In genomic region chr9:62877825-62878224, GRCm38 (mm10) we compare ENCODE assay signal across 17 mouse cellular contexts.
"Had no signal": no experiment of that assay in that cellular context is flagged by ENCODE, and none has a peak within 500 bp of the region (broad histone marks: within the 10 kb centered on the region; RNA-seq: fewer than 3 reads in every experiment).

No protein-coding gene starts in this region.

- H3K9me3 ChIP-seq: liver, embryonic 15.5 days; midbrain, embryonic 12.5 days; neural tube, embryonic 13.5 days had no signal

- H3K9ac ChIP-seq: liver, embryonic 15.5 days; midbrain, embryonic 12.5 days; neural tube, embryonic 13.5 days had no signal

- H3K4me1 ChIP-seq: midbrain, embryonic 12.5 days; neural tube, embryonic 13.5 days had no signal

- H3K27ac ChIP-seq: layer of hippocampus, adult 2 months; liver, embryonic 15.5 days; midbrain, embryonic 12.5 days; neural tube, embryonic 13.5 days had no signal

- H3K4me3 ChIP-seq: layer of hippocampus, adult 2 months; liver, embryonic 15.5 days; midbrain, embryonic 12.5 days; neural tube, embryonic 13.5 days had no signal

- ATAC-seq: inflammation-experienced regulatory T-cells, adult 6 months; intestine, postnatal 0 days; midbrain, embryonic 16.5 days had no signal

- H3K27me3 ChIP-seq: liver, embryonic 15.5 days; midbrain, embryonic 12.5 days; neural tube, embryonic 13.5 days had no signal

- DNase-seq: kidney, adult 9 months; kidney, postnatal 10 days; kidney, postnatal 4 days; lung, postnatal 10 days; retina, postnatal 1 day; right cerebral cortex, postnatal 4 days; spleen, adult 18-20 months; thymus, adult 18-20 months; thymus, postnatal 14 days had no signal

- H3K4me2 ChIP-seq: liver, embryonic 11.5 days; liver, embryonic 15.5 days; midbrain, embryonic 12.5 days; neural tube, embryonic 13.5 days had no signal
